Mouse (Mus musculus): ENCODE data around the gene Olfr316. TPM values are rescaled to one million over a fixed set of nuclear protein-coding genes. Genes with fewer than 3 reads are reported as not detected.

The Olfr316 gene
- polyA plus RNA-seq, 1 experiment from 2014 or later = not detected

Other genes starting within 250 kb of the Olfr316 start
- not detected in 2 replicates for gene Olfr330, start 217.9 kb upstream of the Olfr316 start, polyA plus RNA-seq (2016; fragmentation: Nextera tagmentation; extraction: Ambion mirVana)
- gene Olfr329-ps, start 206.3 kb upstream of the Olfr316 start, polyA plus RNA-seq (2016; fragmentation: Nextera tagmentation; extraction: Ambion mirVana) = not detected in 2 replicates
- 0.09 TPM in 1 of 2 replicates, not detected in the other for gene Olfr328, start 197.1 kb upstream of the Olfr316 start, polyA plus RNA-seq (2016; fragmentation: Nextera tagmentation; extraction: Ambion mirVana)
- gene Olfr224, start 182.2 kb upstream of the Olfr316 start, polyA plus RNA-seq (2016; fragmentation: Nextera tagmentation; extraction: Ambion mirVana) = not detected in 2 replicates
- gene Olfr325, start 175.0 kb upstream of the Olfr316 start, polyA plus RNA-seq (2016; fragmentation: Nextera tagmentation; extraction: Ambion mirVana) = not detected in 2 replicates
- gene Olfr324, start 157.6 kb upstream of the Olfr316 start, polyA plus RNA-seq (2016; fragmentation: Nextera tagmentation; extraction: Ambion mirVana) = not detected in 2 replicates
- gene 2210407C18Rik, start 136.7 kb upstream of the Olfr316 start, polyA plus RNA-seq (2016; fragmentation: Nextera tagmentation; extraction: Ambion mirVana) = not detected in 2 replicates
- not detected in 2 replicates for gene Olfr323, start 122.2 kb upstream of the Olfr316 start, polyA plus RNA-seq (2016; fragmentation: Nextera tagmentation; extraction: Ambion mirVana)
- 0.41 and 0.44 TPM in 2 replicates for gene Trim58, start 112.3 kb upstream of the Olfr316 start, polyA plus RNA-seq (2016; fragmentation: Nextera tagmentation; extraction: Ambion mirVana)
- not detected in 2 replicates for gene Olfr322, start 94.0 kb upstream of the Olfr316 start, polyA plus RNA-seq (2016; fragmentation: Nextera tagmentation; extraction: Ambion mirVana)
- gene Olfr320, start 71.6 kb upstream of the Olfr316 start, polyA plus RNA-seq (2016; fragmentation: Nextera tagmentation; extraction: Ambion mirVana) = not detected in 2 replicates
- not detected in 2 replicates for gene Olfr319, start 53.6 kb upstream of the Olfr316 start, polyA plus RNA-seq (2016; fragmentation: Nextera tagmentation; extraction: Ambion mirVana)
- gene Olfr318, start 28.7 kb upstream of the Olfr316 start, polyA plus RNA-seq (2016; fragmentation: Nextera tagmentation; extraction: Ambion mirVana) = not detected in 2 replicates
- 0.06 and 0.16 TPM in 2 replicates for gene Olfr317, start 13.5 kb upstream of the Olfr316 start, polyA plus RNA-seq (2016; fragmentation: Nextera tagmentation; extraction: Ambion mirVana)
- not detected in 2 replicates for gene Olfr315, start 20.5 kb downstream of the Olfr316 start, polyA plus RNA-seq (2016; fragmentation: Nextera tagmentation; extraction: Ambion mirVana)
- gene Olfr314, start 30.2 kb downstream of the Olfr316 start, polyA plus RNA-seq (2016; fragmentation: Nextera tagmentation; extraction: Ambion mirVana) = not detected in 2 replicates
- gene Fam183b, start 49.2 kb downstream of the Olfr316 start, polyA plus RNA-seq (2016; fragmentation: Nextera tagmentation; extraction: Ambion mirVana) = 5.2 and 7.4 TPM in 2 replicates
- gene Olfr313, start 62.3 kb downstream of the Olfr316 start, polyA plus RNA-seq (2016; fragmentation: Nextera tagmentation; extraction: Ambion mirVana) = not detected in 2 replicates
- gene Olfr312, start 76.5 kb downstream of the Olfr316 start, polyA plus RNA-seq (2016; fragmentation: Nextera tagmentation; extraction: Ambion mirVana) = not detected in 2 replicates
- gene Olfr311, start 86.5 kb downstream of the Olfr316 start, polyA plus RNA-seq (2016; fragmentation: Nextera tagmentation; extraction: Ambion mirVana) = not detected in 2 replicates
- 16.8 and 18.2 TPM in 2 replicates for gene Gm12258, start 94.4 kb downstream of the Olfr316 start, polyA plus RNA-seq (2016; fragmentation: Nextera tagmentation; extraction: Ambion mirVana)
- gene 2810021J22Rik, start 114.5 kb downstream of the Olfr316 start, polyA plus RNA-seq (2016; fragmentation: Nextera tagmentation; extraction: Ambion mirVana) = 10.7 and 10.8 TPM in 2 replicates
- 4.3 and 7.0 TPM in 2 replicates for gene Zfp39, start 151.5 kb downstream of the Olfr316 start, polyA plus RNA-seq (2016; fragmentation: Nextera tagmentation; extraction: Ambion mirVana)
- gene Btnl10, start 165.2 kb downstream of the Olfr316 start, polyA plus RNA-seq (2016; fragmentation: Nextera tagmentation; extraction: Ambion mirVana) = not detected in 2 replicates
- 594 and 608 TPM in 2 replicates for gene Rnf187, start 186.2 kb downstream of the Olfr316 start, polyA plus RNA-seq (2016; fragmentation: Nextera tagmentation; extraction: Ambion mirVana)
- 167 and 246 TPM in 2 replicates for gene Hist3h2ba, start 196.2 kb downstream of the Olfr316 start, polyA plus RNA-seq (2016; fragmentation: Nextera tagmentation; extraction: Ambion mirVana)
- 91.6 and 103 TPM in 2 replicates for gene Hist3h2a, start 202.0 kb downstream of the Olfr316 start, polyA plus RNA-seq (2016; fragmentation: Nextera tagmentation; extraction: Ambion mirVana)
- gene Trim17, start 202.0 kb downstream of the Olfr316 start, polyA plus RNA-seq (2016; fragmentation: Nextera tagmentation; extraction: Ambion mirVana) = 0.84 and 1.0 TPM in 2 replicates
- gene Trim11, start 225.4 kb downstream of the Olfr316 start, polyA plus RNA-seq (2016; fragmentation: Nextera tagmentation; extraction: Ambion mirVana) = 20.5 TPM in 2 replicates